Mouse (Mus musculus): ENCODE results near the gene Cox15. TPM values are rescaled to one million over a fixed set of nuclear protein-coding genes. Genes with fewer than 3 reads are reported as not detected.

Cox15 gene
- polyA plus RNA-seq, 1 experiment from 2014 or later, result 12.0 TPM

DNA sequence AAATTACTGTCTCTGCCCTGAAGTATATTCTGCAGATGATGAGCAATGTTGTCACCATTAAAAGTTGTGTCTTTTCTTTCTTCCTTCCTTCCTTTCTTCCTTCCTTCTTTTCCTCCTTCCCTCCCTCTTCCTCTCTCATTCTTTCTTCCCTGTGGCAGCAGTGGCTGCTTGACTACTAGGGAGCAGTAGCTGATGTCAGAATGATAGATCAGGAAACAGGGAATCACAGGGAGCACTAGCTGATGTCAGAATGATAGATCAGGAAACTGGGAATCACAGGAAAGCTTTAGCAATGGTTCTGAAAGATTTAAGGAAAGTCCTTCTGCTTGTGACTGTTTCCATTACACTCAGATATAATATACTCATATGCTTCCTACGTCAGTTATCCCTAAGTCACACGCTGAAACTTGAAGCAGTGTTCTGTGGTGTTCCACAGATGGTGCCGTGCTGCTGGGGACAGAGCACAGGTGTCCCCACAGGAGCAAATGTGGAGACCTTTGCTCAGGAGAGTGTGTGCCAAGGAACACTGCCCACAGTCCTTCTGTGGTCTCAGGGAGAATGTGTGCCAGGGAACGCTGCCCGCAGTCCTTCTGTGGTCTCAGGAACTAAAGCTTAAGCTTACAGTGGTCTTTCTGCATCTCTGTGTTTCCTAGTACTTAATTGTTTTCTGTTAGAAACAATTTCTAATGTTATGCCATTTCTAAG lies 55.0 kb downstream of the Cox15 start:
- peaks cover 18% of the 10 kb centered on the region for H3K36me3 ChIP-seq (ENCODE audit: insufficient read depth, low read length)
- peaks cover 11% of the 10 kb centered on the region; the same call in 1 of the 2 replicates for H3K4me1 ChIP-seq (ENCODE audit: insufficient read depth, low read length)
- H3K27ac ChIP-seq (ENCODE audit: low read length), result no peak overlapping the region
- WGBS, result 88% methylated on average over 5 of the region's 5 CpGs
- H3K9me3 ChIP-seq (ENCODE audit: low read length), result no peaks in the 10 kb centered on the region
- no peak overlapping the region for H3K4me3 ChIP-seq (ENCODE audit: low read length)
- H3K9ac ChIP-seq (replicated peaks; ENCODE audit: low read length), result no peak overlapping the region
- no peak overlapping the region for H3K4me2 ChIP-seq (replicated peaks; ENCODE audit: low read depth, low read length)
- ATAC-seq (ENCODE audit: low FRiP score, low TSS enrichment), result no peak
- no peaks in the 10 kb centered on the region for H3K27me3 ChIP-seq (ENCODE audit: insufficient read depth, low read length)

DNA sequence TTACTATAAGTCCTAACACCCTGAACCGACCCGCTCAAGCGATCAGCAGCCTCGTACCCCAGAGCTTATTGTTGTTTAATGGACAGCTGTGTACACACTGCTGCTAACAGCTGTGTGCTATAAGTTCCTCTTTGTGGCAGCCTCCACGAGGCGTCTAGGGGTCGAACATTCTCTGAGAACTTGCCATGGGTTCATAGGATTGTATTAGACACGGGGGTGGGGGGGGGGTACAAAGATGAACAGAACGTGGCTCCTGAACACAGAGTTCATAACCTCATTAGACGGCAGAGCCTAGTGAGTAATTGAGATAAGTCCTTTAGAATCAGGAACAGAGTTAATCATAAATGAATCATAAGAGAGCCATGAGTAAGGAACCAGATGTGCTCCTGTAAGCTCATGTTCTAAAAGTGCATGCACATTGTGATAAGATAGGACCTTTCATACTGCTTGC lies 57.3 kb downstream of the Cox15 start:
- Histone ChIP-seq H3K9ac (replicated peaks; ENCODE audit: low read length) (no peak overlapping the region), H3K4me2 (replicated peaks; ENCODE audit: low read depth, low read length) (no peak overlapping the region), H3K9me3 (ENCODE audit: low read length) (no peaks in the 10 kb centered on the region), H3K4me1 (ENCODE audit: insufficient read depth, low read length) (peaks cover 19% of the 10 kb centered on the region), H3K36me3 (ENCODE audit: insufficient read depth, low read length) (peaks cover 5% of the 10 kb centered on the region; the same call in 1 of the 2 replicates), H3K4me3 (ENCODE audit: low read length) (no peak overlapping the region), H3K27ac (ENCODE audit: low read length) (peak overlapping the region; percentile 69; the same call in 1 of the 2 replicates), H3K27me3 (ENCODE audit: insufficient read depth, low read length) (no peaks in the 10 kb centered on the region)
- 40% methylated on average over 10 of the region's 10 CpGs for WGBS
- ATAC-seq (ENCODE audit: low FRiP score, low TSS enrichment), result peak; percentile 77; the same call in 1 of the 2 replicates

DNA sequence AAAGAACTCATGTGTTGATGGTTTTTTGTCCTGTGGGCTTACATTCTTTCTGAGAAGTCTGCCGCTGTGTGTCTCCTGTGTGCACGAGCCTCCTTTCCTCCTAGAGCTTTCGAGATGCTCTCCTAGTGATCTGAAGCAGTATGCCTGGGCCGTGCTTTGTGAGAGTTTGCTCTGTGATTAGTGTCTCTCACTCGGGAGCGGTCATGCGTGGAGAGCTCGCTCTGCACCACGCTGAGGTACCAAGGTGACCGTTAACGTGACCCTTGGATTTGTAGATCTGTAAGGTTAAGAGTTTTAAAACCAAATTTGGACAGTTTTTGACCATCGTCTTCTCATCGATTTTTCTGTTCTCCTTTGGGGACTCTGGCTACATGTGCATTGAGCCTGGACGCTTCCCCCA lies 60.0 kb downstream of the Cox15 start:
- 65% methylated on average over 14 of the region's 14 CpGs for WGBS

DNA sequence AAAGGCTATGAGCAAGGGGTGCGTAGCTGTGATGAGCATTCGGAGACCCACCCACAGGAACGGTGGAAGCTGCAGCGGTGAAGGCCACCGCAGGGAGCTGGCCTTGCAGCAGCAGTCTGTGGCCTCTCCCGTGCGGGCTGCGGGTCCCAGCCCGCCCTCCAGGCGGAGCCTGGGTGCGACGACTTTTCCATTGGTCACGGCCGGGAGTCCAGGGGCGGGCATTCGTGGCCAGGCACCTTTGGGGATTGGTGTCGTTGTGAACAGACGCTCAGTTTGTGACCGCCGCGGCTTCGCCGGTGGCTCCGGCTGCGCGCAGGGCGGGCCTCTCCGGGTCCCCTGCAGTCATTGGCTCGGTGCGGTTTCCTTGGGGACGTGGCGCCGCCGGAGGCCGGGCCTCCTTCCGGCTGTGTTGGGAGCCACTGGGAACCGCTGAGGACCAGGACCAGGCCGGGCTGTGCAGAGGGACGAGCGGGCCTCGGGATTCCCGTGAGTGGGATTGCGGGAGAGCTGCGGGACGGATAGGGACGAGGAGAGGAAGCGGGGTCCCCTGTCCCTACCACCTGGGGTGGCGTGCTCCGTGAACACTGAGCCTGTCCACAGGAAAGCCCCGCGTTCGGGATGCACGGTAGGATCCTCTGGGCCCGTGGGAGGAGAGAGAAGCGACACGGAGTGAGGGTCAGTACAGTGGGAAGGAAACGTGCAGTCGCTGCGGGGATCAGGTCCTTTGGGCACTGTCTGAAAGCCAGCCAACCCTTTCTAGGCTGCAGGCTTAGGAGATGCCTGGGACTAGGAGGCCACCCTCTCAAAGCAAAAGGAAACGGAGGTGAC lies 63.2 kb downstream of the Cox15 start, which contains the start of gene Entpd7:
Gene Entpd7, plus strand, starts transcription at position 254 of the 828 bp plus-strand sequence.
- H3K27me3 ChIP-seq (ENCODE audit: insufficient read depth, low read length), result no peaks in the 10 kb centered on the region
- peak within 1 kb of the TSS; percentile 94 for H3K4me3 ChIP-seq (ENCODE audit: low read length)
- peak within 1 kb of the TSS; percentile 92 for H3K4me2 ChIP-seq (replicated peaks; ENCODE audit: low read depth, low read length)
- under 1% methylated on average over 60 of the region's 60 CpGs for WGBS
- peaks cover 13% of the 10 kb centered on the region for H3K4me1 ChIP-seq (ENCODE audit: insufficient read depth, low read length)
- H3K9ac ChIP-seq (replicated peaks; ENCODE audit: low read length), result peak within 1 kb of the TSS; percentile 81
- peak within 1 kb of the TSS; percentile 71; the same call in 1 of the 2 replicates for H3K27ac ChIP-seq (ENCODE audit: low read length)
- no peaks in the 10 kb centered on the region for H3K9me3 ChIP-seq (ENCODE audit: low read length)
- peak; percentile 99 for ATAC-seq (ENCODE audit: low FRiP score, low TSS enrichment)
- H3K36me3 ChIP-seq (ENCODE audit: insufficient read depth, low read length), result no peaks in the 10 kb centered on the region

More for the DNA sequence above, 60.0 kb downstream of the Cox15 start:
- ATAC-seq (ENCODE audit: low FRiP score, low TSS enrichment), result no peak
- Histone ChIP-seq H3K9me3 (ENCODE audit: low read length) (no peaks in the 10 kb centered on the region), H3K27ac (ENCODE audit: low read length) (no peak overlapping the region), H3K36me3 (ENCODE audit: insufficient read depth, low read length) (no peaks in the 10 kb centered on the region), H3K4me1 (ENCODE audit: insufficient read depth, low read length) (peaks cover 22% of the 10 kb centered on the region), H3K27me3 (ENCODE audit: insufficient read depth, low read length) (no peaks in the 10 kb centered on the region), H3K4me2 (replicated peaks; ENCODE audit: low read depth, low read length) (no peak overlapping the region), H3K9ac (replicated peaks; ENCODE audit: low read length) (no peak overlapping the region), H3K4me3 (ENCODE audit: low read length) (no peak overlapping the region)

Other genes with a start within 250 kb of the Cox15 start
- 65.9 and 69.1 TPM in 2 replicates for gene Got1, start 228.4 kb downstream of the Cox15 start, polyA plus RNA-seq (2015; fragmentation: Nextera tagmentation; extraction: Ambion mirVana)
- gene Nkx2-3, start 140.7 kb downstream of the Cox15 start, polyA plus RNA-seq (2015; fragmentation: Nextera tagmentation; extraction: Ambion mirVana), result 0.07 TPM in 1 of 2 replicates, not detected in the other
- 15.5 and 15.7 TPM in 2 replicates for gene Slc25a28, start 78.1 kb downstream of the Cox15 start, polyA plus RNA-seq (2015; fragmentation: Nextera tagmentation; extraction: Ambion mirVana)
- gene Entpd7, start 63.3 kb downstream of the Cox15 start, polyA plus RNA-seq (2015; fragmentation: Nextera tagmentation; extraction: Ambion mirVana), result 12.9 and 15.0 TPM in 2 replicates
- gene Cutc, start within 50 bp of the Cox15 start, polyA plus RNA-seq (2015; fragmentation: Nextera tagmentation; extraction: Ambion mirVana), result 15.3 and 18.5 TPM in 2 replicates
- 4.9 and 5.7 TPM in 2 replicates for gene Abcc2, start 29.2 kb upstream of the Cox15 start, polyA plus RNA-seq (2015; fragmentation: Nextera tagmentation; extraction: Ambion mirVana)
- gene Dnmbp, start 187.2 kb upstream of the Cox15 start, polyA plus RNA-seq (2015; fragmentation: Nextera tagmentation; extraction: Ambion mirVana), result 25.4 and 28.6 TPM in 2 replicates
- 80.6 and 81.5 TPM in 2 replicates for gene Cpn1, start 233.6 kb upstream of the Cox15 start, polyA plus RNA-seq (2015; fragmentation: Nextera tagmentation; extraction: Ambion mirVana)